Mouse (Mus musculus) thymus, postnatal 10 days (tissue): ENCODE data around the gene Zfp853.

Experiments used
- DNase-seq, 2 experiments: peaks; one replicate each; pipeline ENCODE4 v3.0.0; 2021; ENCODE audit warnings: low spot score in 2 of 2

Gene Zfp853

GRCm38 (mm10) chr5:143253186-143253880 lies 40.1 kb downstream of the Zfp853 start:
- DNase-seq = no peak

GRCm38 (mm10) chr5:143252791-143253185 lies 40.6 kb downstream of the Zfp853 start:
- DNase-seq = no peak

- DNase-seq = no peak
These were observed 41.4 kb downstream of the Zfp853 start for GRCm38 (mm10) chr5:143252039-143252438.

GRCm38 (mm10) chr5:143244926-143245325 lies 48.5 kb downstream of the Zfp853 start:
- no peak for DNase-seq
